Mouse (Mus musculus) testis, postnatal 14 days (tissue): ENCODE data around the gene Ubxn10.

Experiments used
- DNase-seq: peaks from one replicate; pipeline ENCODE4 v3.0.0; 2021; ENCODE audit warnings: low spot score

Ubxn10 gene

GRCm38 (mm10) chr4:138737031-138737430 is at the start of gene Ubxn10:
Gene Ubxn10, minus strand, starts transcription at chr4:138737167.
- DNase-seq, result no peak

DNA sequence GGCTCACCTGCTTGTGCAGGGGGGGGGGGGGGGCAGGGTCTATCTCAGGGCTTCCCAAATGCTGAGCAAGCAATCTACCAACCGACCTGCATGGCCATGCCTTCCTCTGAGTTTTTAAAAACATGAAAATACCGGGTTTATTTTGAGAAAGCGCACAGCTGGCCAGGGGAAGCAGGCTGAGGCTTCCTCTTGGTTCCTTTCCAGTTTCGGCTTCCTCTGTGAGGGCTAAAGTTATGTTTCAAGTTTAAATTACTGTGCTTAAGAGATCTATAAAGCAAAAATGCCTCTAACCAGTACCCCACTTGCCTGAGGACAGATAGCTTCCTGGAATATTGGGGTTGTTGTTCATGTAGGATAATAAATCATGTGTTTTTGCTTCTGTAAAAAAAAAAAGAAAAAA is 49.2 kb upstream of the Ubxn10 start:
- no peak for DNase-seq

DNA sequence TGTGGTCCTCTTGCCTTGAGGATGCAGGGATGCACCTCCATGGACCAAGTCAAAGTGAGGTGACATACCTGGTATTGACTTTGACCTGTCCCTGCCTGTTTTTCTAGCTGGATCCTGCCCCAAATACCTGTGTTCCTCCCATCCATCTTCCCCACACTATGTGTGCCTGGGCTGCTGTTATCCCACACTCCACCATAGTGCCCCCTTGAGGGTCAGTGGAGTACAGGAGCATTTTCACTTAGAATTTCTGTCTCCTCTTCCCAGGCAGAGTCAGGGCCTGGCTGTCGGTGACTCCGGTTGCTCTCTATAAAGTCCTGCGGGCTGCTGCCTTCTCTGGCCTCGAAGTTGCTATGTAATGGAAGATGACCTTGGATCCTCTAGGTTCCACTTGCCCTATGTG is 48.8 kb upstream of the Ubxn10 start:
- no peak for DNase-seq

DNA sequence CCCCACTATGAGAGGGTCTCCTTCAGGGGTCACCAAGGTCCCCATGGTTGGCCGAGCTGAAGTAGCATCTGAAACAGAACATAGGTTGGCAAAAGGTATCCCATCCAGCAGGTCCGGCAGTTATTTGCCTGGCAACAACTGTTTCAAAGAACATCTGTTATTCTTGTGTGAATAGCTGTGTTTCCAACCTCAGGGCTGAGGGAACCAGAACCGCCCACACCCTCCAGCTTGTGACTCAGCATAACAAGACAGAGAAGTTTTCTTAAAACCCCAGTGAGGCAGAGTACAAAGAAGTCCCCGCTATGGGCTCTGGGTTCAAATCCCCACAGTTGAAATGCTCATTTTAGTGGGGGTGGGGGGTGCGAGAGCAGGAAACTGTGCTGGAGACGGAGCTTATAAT is 45.1 kb upstream of the Ubxn10 start:
- peak; percentile 73 for DNase-seq

DNA sequence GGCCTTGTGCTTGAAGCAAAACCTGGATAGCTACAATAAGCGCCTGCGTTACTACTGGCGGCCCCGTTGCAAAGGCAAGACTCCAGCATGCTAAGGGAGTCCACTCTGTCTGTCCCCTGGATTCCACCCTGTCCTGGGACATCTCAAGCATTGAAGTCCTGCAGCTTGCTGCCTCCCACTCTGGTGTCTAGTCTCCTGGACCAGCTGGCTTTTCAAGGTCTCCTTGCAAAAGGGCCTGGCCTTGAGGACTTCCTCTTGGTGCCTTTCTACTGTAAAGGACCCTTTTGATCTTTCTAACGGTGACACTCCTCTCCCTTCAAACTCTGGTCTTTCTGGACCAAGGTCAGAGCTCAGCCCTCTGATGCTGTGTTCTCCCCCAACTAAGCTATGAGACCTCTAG is 43.3 kb upstream of the Ubxn10 start:
- no peak for DNase-seq

DNA sequence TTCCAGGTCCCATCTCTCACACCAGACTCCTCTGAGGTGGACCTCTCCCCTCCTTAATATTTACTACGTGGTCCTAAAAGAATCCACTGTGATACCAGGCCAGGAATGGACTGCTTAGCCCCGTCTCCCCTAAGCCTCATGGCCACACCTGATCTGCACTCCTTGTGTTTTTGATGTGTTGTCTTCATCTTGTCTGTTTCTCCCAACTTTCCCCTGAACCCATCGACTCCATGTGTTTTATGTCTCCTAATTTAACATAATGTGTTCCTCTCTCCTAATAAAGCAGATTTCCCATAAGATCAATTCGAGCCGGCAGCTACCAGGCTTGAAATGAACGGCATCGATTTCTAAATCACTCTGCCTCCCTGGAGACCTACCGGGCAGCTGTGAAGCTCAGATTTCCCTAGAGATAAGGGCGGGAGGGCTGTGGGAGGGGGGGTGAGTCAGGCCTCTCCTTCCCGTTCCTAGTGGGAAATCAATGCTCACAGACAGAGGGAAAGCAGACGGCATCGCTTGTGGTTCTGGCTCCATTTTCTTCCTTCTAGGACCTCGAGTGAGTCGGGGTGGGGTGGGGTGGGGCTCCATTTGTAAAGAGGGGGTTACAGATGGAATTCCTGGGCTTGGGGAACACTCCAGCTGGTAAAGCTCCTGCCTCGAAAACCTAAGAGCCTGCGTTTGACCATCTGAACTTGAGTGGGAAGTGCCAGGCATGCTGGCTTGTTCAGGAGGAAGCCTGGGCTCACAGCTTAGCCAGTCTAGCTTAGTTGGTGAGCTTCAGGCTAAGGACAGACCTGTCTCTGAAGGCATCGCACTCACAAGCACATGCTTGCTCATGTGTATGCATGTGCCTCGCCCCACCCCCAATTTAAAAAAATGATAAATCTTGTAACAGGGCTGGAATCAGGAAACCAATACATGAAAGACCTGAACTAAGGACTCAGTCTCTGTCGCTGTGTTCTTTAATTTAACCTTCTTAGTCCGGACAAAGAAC is 40.7 kb upstream of the Ubxn10 start:
- DNase-seq, result no peak

DNA sequence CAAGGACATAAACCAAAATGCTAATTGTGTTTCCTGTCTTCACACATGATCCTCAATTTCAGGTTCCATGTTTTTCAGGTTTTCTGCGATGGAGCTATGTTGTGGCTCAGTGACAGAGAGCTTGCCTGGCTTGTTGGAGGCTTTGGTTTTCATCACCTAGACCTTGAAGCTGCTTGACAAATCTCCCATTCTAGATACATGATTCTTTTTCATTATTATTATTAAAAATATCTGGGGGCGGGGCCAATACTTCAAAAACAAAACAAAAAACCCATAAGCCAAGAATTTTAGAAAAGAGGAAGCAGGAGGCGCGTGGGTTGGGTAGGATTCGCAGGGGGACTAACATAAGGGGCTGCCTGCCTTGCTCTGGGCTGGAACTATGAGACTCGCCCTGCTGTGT is 38.5 kb upstream of the Ubxn10 start, which contains the start of gene Pla2g2d:
TSS of gene Pla2g2d (plus strand) at position 301 of the 400 bp plus-strand sequence.
- DNase-seq, result no peak

DNA sequence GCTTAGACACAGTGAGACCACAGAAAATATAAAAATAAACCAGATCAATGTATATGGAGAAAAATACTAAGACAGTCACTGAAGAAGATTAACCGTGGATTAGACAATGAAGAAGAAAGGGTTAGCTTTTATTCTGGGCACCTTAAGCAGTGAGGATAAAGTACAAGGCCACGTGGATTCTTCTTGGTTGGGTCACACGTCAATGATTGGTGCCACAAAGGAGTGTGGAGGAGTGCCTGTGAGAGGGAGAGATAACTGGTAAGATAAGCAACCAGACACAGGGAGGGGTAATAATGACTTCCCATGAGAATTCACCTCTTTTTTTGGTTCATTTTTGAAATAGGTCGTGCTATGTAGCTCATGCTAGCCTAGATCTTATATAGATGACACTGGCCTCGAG is 35.4 kb upstream of the Ubxn10 start:
- DNase-seq, result no peak

GRCm38 (mm10) chr4:138771970-138772369 is 35.0 kb upstream of the Ubxn10 start:
- DNase-seq, result no peak

DNA sequence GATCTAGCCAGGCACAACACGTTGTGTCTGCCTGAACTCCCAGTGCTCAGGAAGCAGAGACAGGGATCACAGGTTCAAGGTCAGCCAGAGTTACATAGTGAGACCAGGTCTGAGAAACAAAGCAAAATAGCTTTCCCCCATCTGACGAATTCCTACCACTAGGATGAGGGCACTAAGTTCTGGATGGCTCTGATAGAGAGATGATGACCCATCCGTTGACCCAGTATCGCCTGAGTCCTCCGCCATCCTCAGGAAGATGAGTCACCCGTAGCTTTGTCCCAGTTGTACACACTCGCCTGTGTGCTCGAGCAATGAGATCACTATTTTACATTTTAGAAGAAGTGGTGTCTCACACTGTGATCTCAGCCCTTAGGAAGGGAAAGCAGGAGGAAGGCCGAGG is 25.3 kb upstream of the Ubxn10 start:
- no peak for DNase-seq

- no peak for DNase-seq
These were observed 20.4 kb upstream of the Ubxn10 start, which contains the start of gene Pla2g2f for GRCm38 (mm10) chr4:138757416-138757815. Gene Pla2g2f, minus strand, starts transcription at chr4:138757626.

GRCm38 (mm10) chr4:138755983-138756382 is 19.0 kb upstream of the Ubxn10 start:
- DNase-seq, result no peak

GRCm38 (mm10) chr4:138755439-138755838 is 18.5 kb upstream of the Ubxn10 start:
- no peak for DNase-seq

- no peak for DNase-seq
These were observed 17.5 kb upstream of the Ubxn10 start for GRCm38 (mm10) chr4:138754432-138754831.

DNA sequence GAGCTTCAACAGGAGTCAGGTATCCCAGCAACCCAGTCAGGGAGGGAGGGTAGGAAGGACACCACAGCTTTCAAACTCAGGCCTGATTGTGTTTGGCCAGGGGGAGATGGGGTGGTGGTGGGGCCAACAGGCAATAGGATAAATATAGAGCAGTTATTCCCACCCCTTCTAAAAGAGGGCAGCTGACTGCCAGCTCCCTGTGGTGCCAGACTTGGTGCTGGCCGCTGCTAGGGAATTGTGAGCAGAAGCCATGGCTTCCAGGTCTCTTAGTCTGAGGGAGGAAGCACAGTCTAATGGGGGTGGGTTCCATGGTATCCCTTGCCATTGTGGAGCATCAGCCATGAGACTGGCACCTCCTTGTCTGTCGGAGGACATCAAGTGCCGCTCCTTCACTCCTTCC is 16.6 kb upstream of the Ubxn10 start:
- no peak for DNase-seq

- no peak for DNase-seq
These were observed 15.6 kb upstream of the Ubxn10 start for GRCm38 (mm10) chr4:138752603-138753002.

GRCm38 (mm10) chr4:138748369-138749072 is 11.6 kb upstream of the Ubxn10 start:
- no peak for DNase-seq

DNA sequence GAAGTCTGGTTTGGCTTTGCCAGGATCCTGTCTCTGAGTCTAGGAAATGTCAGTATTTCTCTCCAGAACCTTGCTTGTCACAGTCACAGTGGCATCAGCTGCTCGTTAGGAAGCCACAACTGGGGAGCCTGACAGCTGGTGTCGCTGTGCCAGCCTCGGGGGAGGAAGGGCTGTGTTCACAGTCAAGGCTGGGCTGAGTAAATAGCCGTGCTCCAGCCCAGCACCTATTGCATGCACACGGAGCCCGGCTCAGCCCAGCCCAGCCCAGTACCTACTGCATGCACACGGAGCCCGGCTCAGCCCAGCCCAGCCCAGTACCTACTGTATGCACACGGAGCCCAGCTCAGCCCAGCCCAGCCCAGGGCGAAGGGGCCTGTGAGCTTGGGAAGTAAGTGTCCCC is 10.9 kb upstream of the Ubxn10 start:
- no peak for DNase-seq

GRCm38 (mm10) chr4:138746866-138747265 is 9.9 kb upstream of the Ubxn10 start:
- no peak for DNase-seq

DNA sequence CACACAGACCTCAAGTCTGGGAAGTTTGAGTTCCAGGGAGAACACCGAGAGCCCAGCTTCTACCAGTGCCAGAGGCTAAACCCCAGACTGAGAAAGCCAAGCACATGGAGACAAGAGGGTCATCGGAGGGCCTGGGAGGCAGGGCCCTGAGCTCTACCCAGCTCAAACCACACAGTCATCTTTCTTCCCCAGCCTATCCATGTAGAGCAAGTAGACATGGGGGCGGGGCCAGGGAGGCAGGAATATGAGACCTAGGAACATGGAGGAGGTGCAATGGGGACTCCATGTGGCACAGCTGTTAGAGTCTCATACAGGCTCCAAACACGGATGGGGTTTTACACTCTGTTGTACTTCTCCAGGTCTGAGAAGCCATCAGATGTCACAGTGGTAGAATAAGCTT is 8.9 kb upstream of the Ubxn10 start:
- DNase-seq, result no peak

DNA sequence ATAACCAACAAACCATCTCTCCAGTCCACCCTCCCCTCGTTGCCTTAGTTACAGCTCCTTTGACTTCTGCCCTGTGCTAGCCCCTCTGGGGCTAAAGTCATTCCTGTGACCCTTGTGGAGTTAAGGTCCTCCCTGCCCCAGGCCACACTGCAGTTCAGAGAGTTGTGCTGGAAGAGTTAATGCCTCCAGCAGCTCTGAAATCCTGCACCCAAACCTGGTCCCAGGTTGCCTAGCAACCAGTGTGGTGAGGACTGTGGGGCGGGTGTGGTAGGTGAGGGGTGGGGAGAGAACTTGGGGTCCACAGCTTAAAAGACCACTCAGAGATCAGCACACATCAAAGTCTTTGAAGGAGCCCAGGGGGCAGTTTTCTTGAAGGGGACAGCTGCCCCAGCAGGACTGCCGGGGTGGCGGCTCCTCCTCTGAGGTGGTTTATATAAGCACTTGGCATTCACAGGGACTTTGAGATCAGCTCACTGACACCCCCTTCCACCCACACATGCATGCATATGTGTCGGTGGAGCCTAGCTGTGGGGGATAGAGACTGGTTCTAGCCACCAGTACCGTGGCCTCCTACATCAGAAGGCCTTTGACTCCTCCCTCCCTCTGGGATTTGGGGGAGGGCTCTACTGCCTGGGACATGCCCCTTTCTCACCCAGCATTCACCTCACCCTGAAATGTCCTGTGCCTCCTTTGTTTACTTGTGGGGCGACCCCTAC is 2.3 kb upstream of the Ubxn10 start:
- DNase-seq, result no peak

DNA sequence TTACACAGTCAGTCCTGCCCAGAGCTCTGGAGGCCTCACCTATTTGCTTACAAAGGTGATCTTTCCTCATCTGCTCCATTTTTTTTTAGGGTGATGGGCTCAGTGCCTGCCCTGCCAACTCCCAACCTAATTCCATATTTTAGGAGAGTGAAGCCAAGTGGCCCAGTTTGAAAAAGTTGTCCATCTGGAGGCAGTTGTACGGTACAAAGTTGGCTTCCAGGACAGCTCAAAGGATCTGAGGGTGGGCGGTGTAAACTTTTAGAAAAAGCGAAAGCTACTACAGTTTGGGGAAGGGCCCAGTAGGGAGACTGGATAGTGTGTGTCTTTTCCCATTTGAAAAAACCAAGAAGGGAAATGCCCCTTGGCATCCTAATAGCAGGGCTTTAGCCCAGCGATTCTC is 2.1 kb downstream of the Ubxn10 start:
- DNase-seq, result no peak
